Mouse (Mus musculus): ENCODE measurements around the gene D1Pas1. TPM values are rescaled to one million over a fixed set of nuclear protein-coding genes. Genes with fewer than 3 reads are reported as not detected.

Gene D1Pas1
- polyA plus RNA-seq, 1 experiment from 2014 or later, result 0.45 TPM

Other genes starting within 250 kb of the D1Pas1 start
- 56.4 and 86.3 TPM in 2 replicates for gene Rrp15, start 218.1 kb upstream of the D1Pas1 start, polyA plus RNA-seq (2016; fragmentation: Nextera tagmentation; extraction: Ambion mirVana)
- 1.4 and 2.1 TPM in 2 replicates for gene Spata17, start 248.0 kb downstream of the D1Pas1 start, polyA plus RNA-seq (2016; fragmentation: Nextera tagmentation; extraction: Ambion mirVana)
- 18.4 and 21.5 TPM in 2 replicates for gene Gpatch2, start 248.1 kb downstream of the D1Pas1 start, polyA plus RNA-seq (2016; fragmentation: Nextera tagmentation; extraction: Ambion mirVana)